Mouse (Mus musculus): ENCODE data around the gene Ccnb1.
"Not testable (repeated sequence)": the region's sequence is repeated elsewhere in the genome, so short reads cannot be mapped to it uniquely, and the experiment has no call there.

Ccnb1 gene

GRCm38 (mm10) chr13:100775252-100776055 lies 10.9 kb downstream of the Ccnb1 start, which contains the start of gene Cenph:
Gene Cenph (minus strand): TSS chr13:100775899.
- DNase-seq (ENCODE audit: low read depth in 2 of 2, low spot score in 2 of 2): peak; percentile 68 to 75

- no peak for DNase-seq (ENCODE audit: low read depth in 2 of 2, low spot score in 2 of 2)
Measured at GRCm38 (mm10) chr13:100774704-100775103, 11.7 kb downstream of the Ccnb1 start.

- DNase-seq (ENCODE audit: low read depth in 2 of 2, low spot score in 2 of 2): no peak
Measured at GRCm38 (mm10) chr13:100755329-100755728, 31.0 kb downstream of the Ccnb1 start.

- DNase-seq (ENCODE audit: low read depth in 2 of 2, low spot score in 2 of 2): no peak
Measured at GRCm38 (mm10) chr13:100754186-100754585, 32.2 kb downstream of the Ccnb1 start.

GRCm38 (mm10) chr13:100753011-100753410 lies 33.4 kb downstream of the Ccnb1 start:
- no peak for DNase-seq (ENCODE audit: low read depth in 2 of 2, low spot score in 2 of 2)

- DNase-seq (ENCODE audit: low read depth in 2 of 2, low spot score in 2 of 2): no peak
Measured at GRCm38 (mm10) chr13:100752529-100752928, 33.8 kb downstream of the Ccnb1 start.

- DNase-seq (ENCODE audit: low read depth in 2 of 2, low spot score in 2 of 2): no peak
Measured at GRCm38 (mm10) chr13:100751402-100751801, 35.0 kb downstream of the Ccnb1 start.

GRCm38 (mm10) chr13:100750799-100751198 lies 35.6 kb downstream of the Ccnb1 start:
- DNase-seq (ENCODE audit: low read depth in 2 of 2, low spot score in 2 of 2): no peak

GRCm38 (mm10) chr13:100748638-100749037 lies 37.7 kb downstream of the Ccnb1 start:
- DNase-seq (ENCODE audit: low read depth in 2 of 2, low spot score in 2 of 2): no peak

- no peak for DNase-seq (ENCODE audit: low read depth in 2 of 2, low spot score in 2 of 2)
Measured at GRCm38 (mm10) chr13:100746090-100746489, 40.3 kb downstream of the Ccnb1 start.

GRCm38 (mm10) chr13:100744036-100744744 lies 42.2 kb downstream of the Ccnb1 start, which contains the start of gene Mrps36:
Gene Mrps36 (minus strand): TSS chr13:100744659.
- peak; percentile 74 to 81 for DNase-seq (ENCODE audit: low read depth in 2 of 2, low spot score in 2 of 2)

- DNase-seq (ENCODE audit: low read depth in 2 of 2, low spot score in 2 of 2): no peak
Measured at GRCm38 (mm10) chr13:100743346-100744035, 42.9 kb downstream of the Ccnb1 start.

- no peak for DNase-seq (ENCODE audit: low read depth in 2 of 2, low spot score in 2 of 2)
Measured at GRCm38 (mm10) chr13:100742831-100743230, 43.5 kb downstream of the Ccnb1 start.

GRCm38 (mm10) chr13:100732756-100733155 lies 53.6 kb downstream of the Ccnb1 start:
- no peak for DNase-seq (ENCODE audit: low read depth in 2 of 2, low spot score in 2 of 2)

GRCm38 (mm10) chr13:100731462-100732046 lies 54.8 kb downstream of the Ccnb1 start:
- not testable (repeated sequence) for DNase-seq (ENCODE audit: low read depth in 2 of 2, low spot score in 2 of 2)

GRCm38 (mm10) chr13:100730861-100731176 lies 55.6 kb downstream of the Ccnb1 start, which contains the start of gene Cdk7:
Gene Cdk7 (minus strand): TSS chr13:100730939.
- DNase-seq (ENCODE audit: low read depth in 2 of 2, low spot score in 2 of 2): peak; percentile 80

GRCm38 (mm10) chr13:100730153-100730860 lies 56.1 kb downstream of the Ccnb1 start:
- peak in 1 of 2 experiments; percentile 3 for DNase-seq (ENCODE audit: low read depth in 2 of 2, low spot score in 2 of 2)
